Mouse (Mus musculus) heart, embryonic 15.5 days (tissue): ENCODE measurements around the gene Tchp. TPM values are rescaled to one million over a fixed set of nuclear protein-coding genes. Genes with fewer than 3 reads are reported as not detected.

Source experiments
- ATAC-seq: fragments of 200-750 bp; cut with Nextera tagmentation; replicated peaks from 2 replicates; pipeline ENCODE4 v1.8.0; 2017; ENCODE audit warnings: low read depth, moderate TSS enrichment; ENCODE audit not compliant: insufficient number of reproducible peaks, insufficient read depth, low FRiP score
- H3K27ac ChIP-seq: fragments of 300-500 bp; sonication (generic); 2 replicates; pipeline ENCODE4 v1.5.1; 2015; ENCODE audit warnings: mild to moderate bottlenecking, inconsistent platforms
- H3K27me3 ChIP-seq: fragments of 300-500 bp; sonication (generic); 2 replicates; pipeline ENCODE4 v1.6.1; 2015; ENCODE audit warnings: inconsistent platforms
- H3K36me3 ChIP-seq: fragments of 300-500 bp; sonication (generic); 2 replicates; pipeline ENCODE4 v1.6.1; 2015; ENCODE audit warnings: mild to moderate bottlenecking, inconsistent platforms
- H3K4me1 ChIP-seq: fragments of 300-500 bp; sonication (generic); replicated peaks from 2 replicates; pipeline ENCODE4 v1.6.1; 2015; ENCODE audit warnings: inconsistent platforms
- H3K4me2 ChIP-seq: fragments of 300-500 bp; sonication (generic); 2 replicates; pipeline ENCODE4 v1.6.1; 2015; ENCODE audit warnings: inconsistent platforms, mild to moderate bottlenecking, moderate library complexity
- H3K4me3 ChIP-seq: fragments of 300-500 bp; sonication (generic); 2 replicates; pipeline ENCODE4 v1.5.1; 2015; ENCODE audit warnings: mild to moderate bottlenecking, inconsistent platforms
- H3K9ac ChIP-seq: fragments of 300-500 bp; sonication (generic); 2 replicates; pipeline ENCODE4 v1.6.1; 2015; ENCODE audit warnings: mild to moderate bottlenecking, inconsistent platforms
- H3K9me3 ChIP-seq: fragments of 300-500 bp; sonication (generic); replicated peaks from 2 replicates; pipeline ENCODE4 v1.6.1; 2016; ENCODE audit warnings: inconsistent platforms
- WGBS: fragments of 180-500 bp; shearing (Covaris S2); methylation state at CpG from one replicate; pipeline ENCODE4 v1.1.7; 2015; ENCODE audit warnings: mixed read lengths; 5-methylcytosine and 5-hydroxymethylcytosine counted together
- polyA plus RNA-seq: library from polyadenylated mRNA; unstranded; fragments of >200 nt; fragmentation: Nextera tagmentation; extraction: Ambion mirVana; gene quantifications from 2 replicates; pipeline ENCODE4 v1.2.1, GENCODE M21; 2015

The Tchp gene
- polyA plus RNA-seq, 1 experiment from 2014 or later = 8.6 TPM

DNA sequence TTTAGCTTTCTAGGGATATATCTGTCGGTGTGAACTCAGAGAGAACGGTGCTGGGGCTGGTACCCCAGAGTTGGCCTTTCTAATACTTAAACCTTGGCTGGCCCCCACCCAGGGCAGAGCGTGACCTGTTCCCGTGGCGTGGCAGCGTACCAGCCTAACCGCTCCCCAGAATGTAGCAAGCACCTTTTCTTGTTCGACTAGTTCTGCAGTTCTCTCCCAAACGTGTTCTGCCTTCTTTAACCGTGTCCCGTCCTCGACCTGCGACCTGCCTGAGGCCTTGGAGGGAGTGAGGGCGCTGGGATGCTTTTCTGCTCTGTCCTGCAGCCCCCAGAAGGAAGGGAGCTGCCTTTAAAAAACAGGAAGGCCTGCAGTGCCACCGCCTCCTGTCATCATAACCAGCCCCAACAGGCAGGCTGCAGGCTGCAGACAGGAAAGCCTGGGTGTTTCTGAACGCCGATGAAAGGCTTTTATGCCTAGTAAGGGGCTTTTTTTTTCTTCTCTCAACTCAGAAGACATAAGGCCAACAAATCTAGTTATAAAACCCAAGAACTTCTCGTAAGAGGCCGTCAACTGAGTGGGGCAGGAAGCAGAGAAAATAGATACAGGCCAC is 26.8 kb upstream of the Tchp start:
- H3K9ac ChIP-seq = no peak overlapping the region
- H3K27ac ChIP-seq = peak overlapping the region; percentile 61
- no peak overlapping the region for H3K4me3 ChIP-seq
- H3K4me2 ChIP-seq = no peak overlapping the region
- H3K9me3 ChIP-seq = no peaks in the 10 kb centered on the region
- no peak for ATAC-seq
- H3K36me3 ChIP-seq = peaks cover 9% of the 10 kb centered on the region; the same call in 1 of the 2 replicates
- peaks cover 24% of the 10 kb centered on the region for H3K4me1 ChIP-seq
- WGBS = 52% methylated on average over 19 of the region's 19 CpGs
- H3K27me3 ChIP-seq = no peaks in the 10 kb centered on the region

DNA sequence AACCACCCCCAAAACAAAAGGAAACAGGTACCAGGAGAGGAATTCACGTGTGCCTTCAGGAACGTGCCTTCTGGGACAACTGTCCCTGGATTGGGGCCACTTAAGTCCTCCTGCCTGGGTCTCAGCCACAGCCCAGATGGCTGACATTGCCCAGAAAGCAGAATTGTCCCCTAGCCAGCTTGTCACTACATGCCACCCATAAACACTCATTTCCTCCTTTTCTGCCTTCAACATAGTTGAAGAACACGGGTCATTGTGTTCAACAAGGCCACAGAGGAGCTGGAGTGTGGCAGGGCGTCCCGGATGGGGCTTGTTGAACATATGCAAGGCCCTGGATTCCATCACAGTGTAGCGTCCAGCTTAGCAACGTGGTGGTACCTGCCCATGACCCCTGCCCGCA is 25.8 kb upstream of the Tchp start:
- Histone ChIP-seq H3K4me3 (no peak overlapping the region), H3K36me3 (peaks cover 7% of the 10 kb centered on the region; the same call in 1 of the 2 replicates), H3K9ac (no peak overlapping the region), H3K4me1 (peaks cover 24% of the 10 kb centered on the region), H3K9me3 (no peaks in the 10 kb centered on the region), H3K27ac (peak overlapping the region; percentile 61; the same call in 1 of the 2 replicates), H3K27me3 (no peaks in the 10 kb centered on the region), H3K4me2 (no peak overlapping the region)
- ATAC-seq = no peak
- 60% methylated on average over 8 of the region's 8 CpGs for WGBS

DNA sequence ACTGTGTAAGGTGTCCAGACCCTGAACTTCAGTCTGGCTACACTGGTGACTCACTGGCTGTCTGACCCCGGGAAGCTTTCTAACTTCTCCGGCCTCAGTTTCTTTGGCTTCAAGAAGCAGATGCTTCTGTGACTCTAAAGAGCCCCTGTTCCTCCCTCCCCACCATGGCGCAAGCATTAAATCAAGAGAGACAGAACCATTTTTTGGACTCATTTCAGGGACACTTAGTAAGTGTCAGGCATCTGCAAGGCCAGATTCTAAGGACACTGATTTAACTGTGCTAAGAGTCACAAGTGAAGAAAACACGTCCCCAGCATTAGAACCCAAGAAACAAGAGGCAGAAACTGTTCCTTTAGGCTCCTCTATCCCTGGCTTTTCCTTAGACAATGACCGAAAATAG is 21.6 kb upstream of the Tchp start:
- no peak overlapping the region for H3K4me2 ChIP-seq
- ATAC-seq = no peak
- no peaks in the 10 kb centered on the region for H3K36me3 ChIP-seq
- WGBS = 87% methylated on average over 5 of the region's 5 CpGs
- H3K4me1 ChIP-seq = peaks cover 29% of the 10 kb centered on the region
- H3K9me3 ChIP-seq = no peaks in the 10 kb centered on the region
- H3K27ac ChIP-seq = no peak overlapping the region
- H3K9ac ChIP-seq = no peak overlapping the region
- H3K4me3 ChIP-seq = no peak overlapping the region
- no peaks in the 10 kb centered on the region for H3K27me3 ChIP-seq

DNA sequence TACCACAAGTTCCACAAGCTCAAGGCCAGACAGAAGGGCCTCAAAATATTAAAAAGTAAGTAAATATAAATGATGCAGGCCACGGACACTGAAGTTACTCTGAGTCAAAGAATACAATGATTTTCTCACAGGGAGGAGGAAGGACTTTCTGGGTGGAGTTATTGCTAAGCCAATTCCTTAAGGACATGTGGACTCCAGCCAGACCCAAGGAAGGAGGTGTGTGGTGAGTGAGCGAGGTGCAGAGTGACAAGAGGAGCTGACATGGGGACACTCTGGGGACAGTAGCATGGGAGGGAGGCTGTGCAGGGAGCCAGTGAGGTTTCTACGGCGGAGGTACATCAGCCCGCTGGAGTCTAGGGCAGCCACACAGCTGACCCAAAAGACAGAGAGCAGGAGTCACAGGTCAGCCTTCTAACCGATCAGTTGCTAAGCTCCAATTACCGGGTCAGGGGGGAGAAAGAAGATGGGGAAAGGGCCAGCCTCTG is 20.8 kb upstream of the Tchp start:
- H3K9ac ChIP-seq = no peak overlapping the region
- no peaks in the 10 kb centered on the region for H3K36me3 ChIP-seq
- H3K4me1 ChIP-seq = peaks cover 26% of the 10 kb centered on the region
- H3K4me2 ChIP-seq = no peak overlapping the region
- no peak overlapping the region for H3K27ac ChIP-seq
- WGBS = 66% methylated on average over 7 of the region's 7 CpGs
- no peak for ATAC-seq
- H3K4me3 ChIP-seq = no peak overlapping the region
- no peaks in the 10 kb centered on the region for H3K27me3 ChIP-seq
- H3K9me3 ChIP-seq = no peaks in the 10 kb centered on the region

DNA sequence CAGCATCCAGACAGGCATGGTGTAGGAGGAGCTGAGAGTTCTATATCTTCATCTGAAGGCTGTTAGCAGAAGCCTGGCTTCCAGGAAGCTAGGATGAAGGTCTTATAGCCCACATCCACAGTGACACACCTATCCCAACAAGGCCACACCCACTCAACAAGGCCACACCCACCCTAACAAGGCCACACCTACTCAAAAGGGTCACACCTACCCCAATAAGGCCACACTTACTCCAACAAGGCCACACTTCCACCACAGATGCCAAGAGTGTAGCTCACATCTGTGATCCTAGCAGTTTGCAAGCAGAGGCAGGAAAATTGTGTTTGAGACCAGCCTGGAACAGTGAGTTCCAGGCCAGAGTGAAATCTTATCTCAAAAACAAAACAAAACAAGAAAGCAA is 19.7 kb upstream of the Tchp start:
- H3K36me3 ChIP-seq = no peaks in the 10 kb centered on the region
- no peak overlapping the region for H3K4me3 ChIP-seq

DNA sequence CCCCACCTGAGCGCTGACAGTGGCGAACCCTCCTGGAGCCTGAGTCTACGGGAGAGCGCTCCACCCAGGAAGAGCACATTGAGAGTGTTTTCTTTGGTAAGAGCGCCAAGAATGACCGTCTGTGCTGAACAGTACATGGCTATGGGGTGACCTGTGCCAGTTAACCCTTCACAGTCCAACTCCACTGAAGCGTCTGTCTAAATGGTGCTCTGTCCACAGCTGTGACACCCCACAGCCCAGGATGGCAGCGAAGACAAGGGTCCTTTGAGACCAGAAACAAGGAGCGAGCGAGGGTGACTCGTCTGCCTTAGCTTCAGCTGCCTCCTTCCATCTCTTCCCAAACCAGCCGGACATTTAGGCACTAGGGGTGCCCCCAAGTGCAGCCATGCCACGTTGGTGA is 18.9 kb upstream of the Tchp start:
- H3K9me3 ChIP-seq = no peaks in the 10 kb centered on the region
- no peak overlapping the region for H3K9ac ChIP-seq
- WGBS = 83% methylated on average over 13 of the region's 13 CpGs
- no peaks in the 10 kb centered on the region for H3K36me3 ChIP-seq
- peaks cover 3% of the 10 kb centered on the region for H3K27me3 ChIP-seq
- H3K4me1 ChIP-seq = peaks cover 24% of the 10 kb centered on the region
- no peak overlapping the region for H3K4me2 ChIP-seq
- H3K27ac ChIP-seq = no peak overlapping the region
- H3K4me3 ChIP-seq = no peak overlapping the region
- ATAC-seq = no peak

More for the DNA sequence above, 19.7 kb upstream of the Tchp start:
- H3K4me1 ChIP-seq = peaks cover 24% of the 10 kb centered on the region
- H3K27ac ChIP-seq = no peak overlapping the region
- H3K27me3 ChIP-seq = no peaks in the 10 kb centered on the region
- no peak overlapping the region for H3K9ac ChIP-seq
- no peak overlapping the region for H3K4me2 ChIP-seq
- ATAC-seq = no peak
- H3K9me3 ChIP-seq = no peaks in the 10 kb centered on the region

DNA sequence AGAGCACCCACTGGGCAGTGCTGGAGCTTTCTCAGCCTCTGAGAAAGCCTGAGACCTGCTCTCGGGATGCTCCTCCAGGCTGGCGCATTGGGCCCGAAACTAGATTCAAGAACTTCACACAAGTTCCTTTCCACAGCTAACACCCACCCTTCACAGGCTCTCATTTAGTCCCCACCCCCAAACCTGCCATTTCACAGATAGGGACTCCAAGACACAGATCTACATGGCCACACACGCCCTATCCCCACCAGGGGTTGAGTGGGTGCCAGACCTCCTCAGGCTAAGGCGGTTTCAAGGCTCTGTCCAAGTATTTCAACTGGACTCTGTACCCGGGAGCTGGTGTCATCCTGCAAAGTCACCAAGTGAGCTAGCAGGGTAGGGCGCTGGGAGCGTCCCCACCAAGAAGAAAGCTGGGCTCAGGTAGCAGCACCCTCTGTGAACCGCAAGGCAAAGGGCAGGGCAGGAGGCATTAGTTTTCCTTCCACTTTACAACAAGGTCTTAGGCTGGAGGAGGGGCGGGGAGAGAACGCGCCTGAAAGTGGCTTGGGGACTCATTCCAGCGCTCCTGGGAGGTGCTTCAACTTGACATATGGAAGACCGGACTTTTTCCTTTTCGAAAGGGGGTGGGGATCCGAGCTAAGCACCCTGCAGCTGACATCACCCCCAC is 17.7 kb upstream of the Tchp start:
- Histone ChIP-seq H3K4me1 (peaks cover 21% of the 10 kb centered on the region), H3K27ac (no peak overlapping the region), H3K4me2 (peak overlapping the region; percentile 95), H3K4me3 (peak overlapping the region; percentile 83), H3K36me3 (no peaks in the 10 kb centered on the region), H3K9me3 (no peaks in the 10 kb centered on the region), H3K27me3 (peaks cover 11% of the 10 kb centered on the region), H3K9ac (peak overlapping the region; percentile 83)
- ATAC-seq = no peak
- WGBS = 21% methylated on average over 16 of the region's 16 CpGs

DNA sequence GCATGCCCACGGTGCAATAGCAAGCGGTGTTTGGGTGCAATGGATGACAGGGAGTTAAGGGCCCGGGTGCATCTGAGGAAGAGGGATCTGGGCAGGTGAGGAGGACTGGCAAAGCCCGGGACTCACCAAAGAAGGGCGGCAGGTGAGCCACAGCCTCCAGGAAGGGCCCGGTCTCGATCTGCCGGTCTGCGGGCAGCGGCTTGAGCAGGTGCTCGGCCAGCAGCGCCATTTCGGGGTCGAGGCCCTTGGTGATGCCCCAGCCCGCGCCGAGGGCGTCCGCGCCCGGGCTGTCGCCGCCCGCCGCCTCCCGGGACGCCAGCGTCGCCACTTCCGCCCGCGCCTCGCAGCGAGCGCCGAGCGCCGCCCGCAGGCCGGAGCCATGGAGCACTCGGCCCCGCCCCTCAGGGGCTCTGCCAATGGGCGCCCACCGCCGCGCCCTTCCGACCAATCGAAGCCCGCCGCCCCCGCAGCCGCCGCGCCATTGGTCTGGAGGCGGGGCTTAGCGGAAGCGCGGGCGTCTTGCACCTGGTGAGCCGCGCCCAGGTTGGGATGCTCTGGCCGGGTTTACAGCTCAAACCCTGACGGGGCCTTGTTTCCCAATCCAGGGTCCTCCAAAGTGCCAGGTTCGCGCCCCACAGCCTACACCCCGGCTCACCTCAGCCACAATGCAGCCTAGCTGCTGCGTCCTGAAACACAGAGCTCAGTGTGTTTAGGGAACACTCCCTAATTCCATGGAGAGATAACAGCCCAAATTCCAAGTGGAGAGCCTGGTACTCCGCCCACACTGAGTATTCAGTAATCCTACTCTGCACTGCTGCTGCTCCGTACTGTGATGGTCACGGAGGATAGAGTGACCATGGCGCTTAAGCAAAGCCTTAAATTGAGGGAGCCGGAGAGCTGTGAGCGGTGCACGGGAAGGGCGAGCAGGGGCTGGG is 16.7 kb upstream of the Tchp start, which contains the start of gene Gltp:
Gltp (minus strand) TSS at position 352 of the 935 bp plus-strand sequence.
- WGBS = 4% methylated on average over 71 of the region's 75 CpGs
- Histone ChIP-seq H3K4me1 (peaks cover 21% of the 10 kb centered on the region), H3K27me3 (peaks cover 16% of the 10 kb centered on the region), H3K9me3 (no peaks in the 10 kb centered on the region), H3K4me3 (peak within 1 kb of the TSS; percentile 83), H3K9ac (peak within 1 kb of the TSS; percentile 83), H3K36me3 (no peaks in the 10 kb centered on the region), H3K4me2 (peak within 1 kb of the TSS; percentile 95), H3K27ac (peak within 1 kb of the TSS; percentile 51; the same call in 1 of the 2 replicates)
- ATAC-seq = peak; percentile 95

DNA sequence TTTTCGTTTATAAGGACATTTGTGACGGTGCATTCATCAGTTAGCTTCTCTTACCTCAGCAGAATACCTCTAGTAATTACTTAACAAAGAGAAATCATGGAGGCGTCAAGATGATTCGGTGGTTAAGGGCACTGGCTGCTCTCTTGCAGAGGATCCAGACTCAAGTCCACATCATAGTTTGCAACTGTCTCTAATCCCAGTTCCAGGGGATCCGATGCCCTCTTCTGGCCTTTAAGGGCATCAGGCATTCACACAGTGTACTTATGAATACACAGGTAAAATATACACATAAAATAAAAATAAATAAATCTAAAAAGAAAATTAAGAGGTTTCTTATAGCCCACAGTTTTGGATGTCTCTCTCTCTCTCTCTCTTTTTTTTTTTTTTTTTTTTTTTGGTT is 11.8 kb upstream of the Tchp start:
- H3K4me1 ChIP-seq = peaks cover 4% of the 10 kb centered on the region
- H3K4me2 ChIP-seq = no peak overlapping the region
- H3K9ac ChIP-seq = no peak overlapping the region
- no peak for ATAC-seq
- H3K9me3 ChIP-seq = no peaks in the 10 kb centered on the region
- H3K4me3 ChIP-seq = no peak overlapping the region
- H3K36me3 ChIP-seq = no peaks in the 10 kb centered on the region
- no peak overlapping the region for H3K27ac ChIP-seq
- peaks cover 16% of the 10 kb centered on the region for H3K27me3 ChIP-seq
- WGBS = 70% methylated on average over 5 of the region's 5 CpGs

DNA sequence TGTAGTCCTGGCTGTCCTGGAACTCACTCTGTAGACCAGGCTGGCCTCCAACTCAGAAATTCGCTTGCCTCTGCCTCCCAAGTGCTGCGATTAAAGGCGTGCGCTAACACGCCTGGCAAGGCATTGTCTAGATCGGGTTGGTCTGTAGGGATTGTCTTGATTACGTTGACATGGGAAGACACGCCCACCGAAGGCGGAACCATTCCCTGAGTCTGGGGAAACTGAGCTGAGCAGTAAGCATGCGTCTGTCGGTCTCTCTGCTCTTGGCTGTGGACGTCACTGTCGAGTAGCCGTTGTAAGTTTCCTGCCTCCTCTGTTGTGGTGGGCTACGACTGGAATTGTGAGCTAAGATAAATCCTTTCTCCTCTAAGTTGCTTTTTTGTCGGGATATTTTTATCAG is 10.6 kb upstream of the Tchp start:
- Histone ChIP-seq H3K4me1 (no peaks in the 10 kb centered on the region), H3K27me3 (peaks cover 16% of the 10 kb centered on the region), H3K36me3 (no peaks in the 10 kb centered on the region), H3K9ac (no peak overlapping the region), H3K27ac (no peak overlapping the region), H3K4me2 (no peak overlapping the region), H3K4me3 (no peak overlapping the region), H3K9me3 (no peaks in the 10 kb centered on the region)
- WGBS = 74% methylated on average over 17 of the region's 17 CpGs
- ATAC-seq = no peak

DNA sequence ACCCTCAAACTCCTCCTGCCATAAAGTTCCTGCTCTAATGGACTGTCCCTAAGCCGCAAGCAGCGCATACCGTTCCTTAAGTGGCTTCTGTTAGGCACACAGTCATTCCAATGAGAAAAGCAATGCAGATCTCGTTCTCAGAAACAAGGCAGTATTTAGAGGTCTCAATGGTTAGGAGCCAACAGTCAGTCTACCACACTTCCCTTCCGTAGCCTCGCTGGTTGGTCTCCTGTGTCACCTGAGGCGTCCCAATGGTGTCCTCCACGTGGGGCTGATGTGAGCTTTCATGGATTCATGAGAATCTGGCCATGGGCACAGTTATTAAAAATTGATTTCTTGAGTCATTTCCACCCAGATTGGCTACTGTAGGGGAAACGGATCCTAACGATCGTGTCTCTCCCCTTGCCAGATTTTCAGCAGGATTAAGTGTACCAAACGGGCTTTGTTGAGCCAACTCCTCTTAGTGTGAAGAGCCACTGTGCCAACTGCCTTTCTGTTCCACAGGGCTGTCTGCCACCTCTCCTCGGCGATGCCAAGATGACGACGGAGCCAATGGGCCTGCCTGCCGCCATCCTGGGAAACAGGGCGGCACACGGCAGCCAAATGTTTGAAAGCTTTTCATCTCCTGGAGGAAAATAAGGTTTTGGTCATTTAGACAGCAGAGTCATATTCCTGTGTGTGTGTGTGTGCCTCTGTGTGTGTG is 9.4 kb upstream of the Tchp start:
- WGBS = 82% methylated on average over 19 of the region's 19 CpGs
- peaks cover 16% of the 10 kb centered on the region for H3K27me3 ChIP-seq
- no peak overlapping the region for H3K4me3 ChIP-seq
- no peaks in the 10 kb centered on the region for H3K36me3 ChIP-seq
- no peak overlapping the region for H3K4me2 ChIP-seq
- H3K9ac ChIP-seq = no peak overlapping the region
- H3K9me3 ChIP-seq = no peaks in the 10 kb centered on the region
- ATAC-seq = no peak
- H3K4me1 ChIP-seq = no peaks in the 10 kb centered on the region
- no peak overlapping the region for H3K27ac ChIP-seq
